Mouse (Mus musculus): ENCODE results near the gene Zfp30. TPM values are rescaled to one million over a fixed set of nuclear protein-coding genes. Genes with fewer than 3 reads are reported as not detected.
A peak's percentile ranks its signal among the peaks of the same experiment; 100 is the strongest.

Zfp30 gene
- 11.6 and 11.8 TPM in 2 replicates for polyA plus RNA-seq (2015; fragmentation: Nextera tagmentation; extraction: Ambion mirVana)

GRCm38 (mm10) chr7:29783871-29784551 is at the start of gene Zfp30:
TSS of gene Zfp30 (plus strand) at chr7:29783998.
- ATAC-seq, result peak; percentile 99
- Histone ChIP-seq H3K4me3 (ENCODE audit: low read length) (peak within 1 kb of the TSS; percentile 87), H3K27ac (ENCODE audit: low read depth, low read length) (peak within 1 kb of the TSS; percentile 91), H3K9me3 (ENCODE audit: control insufficient read depth, low read length) (no peaks in the 10 kb centered on the region), H3K4me1 (ENCODE audit: control insufficient read depth, insufficient read depth, low read depth, low read length) (peaks cover 21% of the 10 kb centered on the region), H3K36me3 (ENCODE audit: control insufficient read depth, insufficient read depth, low read length) (peaks cover 6% of the 10 kb centered on the region), H3K4me2 (ENCODE audit: low read length) (peak within 1 kb of the TSS; percentile 61), H3K27me3 (replicated peaks; ENCODE audit: control insufficient read depth, insufficient read depth, low read length) (no peaks in the 10 kb centered on the region), H3K9ac (ENCODE audit: low read depth, low read length) (peak within 1 kb of the TSS; percentile 94)
- 0% methylated on average over 36 of the region's 45 CpGs for WGBS

GRCm38 (mm10) chr7:29742258-29742657 is 41.5 kb upstream of the Zfp30 start:
- H3K27me3 ChIP-seq (replicated peaks; ENCODE audit: control insufficient read depth, insufficient read depth, low read length), result no peaks in the 10 kb centered on the region
- no peak overlapping the region for H3K4me2 ChIP-seq (ENCODE audit: low read length)
- no peak overlapping the region for H3K27ac ChIP-seq (ENCODE audit: low read depth, low read length)
- no peak for ATAC-seq
- WGBS, result 85% methylated on average over 3 of the region's 3 CpGs
- H3K9me3 ChIP-seq (ENCODE audit: control insufficient read depth, low read length), result no peaks in the 10 kb centered on the region
- H3K36me3 ChIP-seq (ENCODE audit: control insufficient read depth, insufficient read depth, low read length), result no peaks in the 10 kb centered on the region
- H3K4me1 ChIP-seq (ENCODE audit: control insufficient read depth, insufficient read depth, low read depth, low read length), result no peaks in the 10 kb centered on the region
- no peak overlapping the region for H3K4me3 ChIP-seq (ENCODE audit: low read length)
- no peak overlapping the region for H3K9ac ChIP-seq (ENCODE audit: low read depth, low read length)

GRCm38 (mm10) chr7:29760476-29760875 is 23.3 kb upstream of the Zfp30 start:
- H3K9me3 ChIP-seq (ENCODE audit: control insufficient read depth, low read length), result 0 out of 2 replicates have a peak, but pooled peaks cover 5% of the 10 kb centered on the region
- ATAC-seq, result no peak
- H3K4me1 ChIP-seq (ENCODE audit: control insufficient read depth, insufficient read depth, low read depth, low read length), result no peaks in the 10 kb centered on the region
- no peak overlapping the region for H3K9ac ChIP-seq (ENCODE audit: low read depth, low read length)
- WGBS, result 84% methylated on average over 5 of the region's 5 CpGs
- H3K4me2 ChIP-seq (ENCODE audit: low read length), result no peak overlapping the region
- H3K27ac ChIP-seq (ENCODE audit: low read depth, low read length), result no peak overlapping the region
- H3K27me3 ChIP-seq (replicated peaks; ENCODE audit: control insufficient read depth, insufficient read depth, low read length), result no peaks in the 10 kb centered on the region
- no peak overlapping the region for H3K4me3 ChIP-seq (ENCODE audit: low read length)
- H3K36me3 ChIP-seq (ENCODE audit: control insufficient read depth, insufficient read depth, low read length), result no peaks in the 10 kb centered on the region

GRCm38 (mm10) chr7:29764702-29765101 is 19.1 kb upstream of the Zfp30 start:
- Histone ChIP-seq H3K4me2 (ENCODE audit: low read length) (no peak overlapping the region), H3K4me3 (ENCODE audit: low read length) (no peak overlapping the region), H3K36me3 (ENCODE audit: control insufficient read depth, insufficient read depth, low read length) (no peaks in the 10 kb centered on the region), H3K27ac (ENCODE audit: low read depth, low read length) (no peak overlapping the region), H3K27me3 (replicated peaks; ENCODE audit: control insufficient read depth, insufficient read depth, low read length) (no peaks in the 10 kb centered on the region), H3K9ac (ENCODE audit: low read depth, low read length) (no peak overlapping the region), H3K4me1 (ENCODE audit: control insufficient read depth, insufficient read depth, low read depth, low read length) (peaks cover 13% of the 10 kb centered on the region), H3K9me3 (ENCODE audit: control insufficient read depth, low read length) (no peaks in the 10 kb centered on the region)
- ATAC-seq, result no peak
- WGBS, result 91% methylated on average over 7 of the region's 7 CpGs

GRCm38 (mm10) chr7:29767058-29767686 is 16.6 kb upstream of the Zfp30 start:
- Histone ChIP-seq H3K4me1 (ENCODE audit: control insufficient read depth, insufficient read depth, low read depth, low read length) (peaks cover 13% of the 10 kb centered on the region), H3K9me3 (ENCODE audit: control insufficient read depth, low read length) (no peaks in the 10 kb centered on the region), H3K9ac (ENCODE audit: low read depth, low read length) (peak overlapping the region; percentile 68), H3K4me3 (ENCODE audit: low read length) (peak overlapping the region; percentile 50), H3K36me3 (ENCODE audit: control insufficient read depth, insufficient read depth, low read length) (peaks cover 2% of the 10 kb centered on the region; the same call in 1 of the 2 replicates), H3K4me2 (ENCODE audit: low read length) (peak overlapping the region; percentile 64), H3K27me3 (replicated peaks; ENCODE audit: control insufficient read depth, insufficient read depth, low read length) (no peaks in the 10 kb centered on the region), H3K27ac (ENCODE audit: low read depth, low read length) (peak overlapping the region; percentile 82)
- WGBS, result 1% methylated on average over 15 of the region's 15 CpGs
- ATAC-seq, result peak; percentile 54

GRCm38 (mm10) chr7:29768090-29768900 is 15.5 kb upstream of the Zfp30 start, which contains the start of gene Zfp84:
TSS of gene Zfp84 (plus strand) at chr7:29768552.
- H3K4me1 ChIP-seq (ENCODE audit: control insufficient read depth, insufficient read depth, low read depth, low read length), result peaks cover 13% of the 10 kb centered on the region
- H3K9me3 ChIP-seq (ENCODE audit: control insufficient read depth, low read length), result no peaks in the 10 kb centered on the region
- peak within 1 kb of the TSS; percentile 61 for H3K9ac ChIP-seq (ENCODE audit: low read depth, low read length)
- under 1% methylated on average over 32 of the region's 32 CpGs for WGBS
- H3K27me3 ChIP-seq (replicated peaks; ENCODE audit: control insufficient read depth, insufficient read depth, low read length), result no peaks in the 10 kb centered on the region
- ATAC-seq, result peak; percentile 95
- H3K27ac ChIP-seq (ENCODE audit: low read depth, low read length), result peak within 1 kb of the TSS; percentile 82
- peaks cover 5% of the 10 kb centered on the region; the same call in 1 of the 2 replicates for H3K36me3 ChIP-seq (ENCODE audit: control insufficient read depth, insufficient read depth, low read length)
- peak within 1 kb of the TSS; percentile 58 for H3K4me3 ChIP-seq (ENCODE audit: low read length)
- H3K4me2 ChIP-seq (ENCODE audit: low read length), result peak within 1 kb of the TSS; percentile 66

GRCm38 (mm10) chr7:29768980-29769379 is 14.8 kb upstream of the Zfp30 start:
- H3K36me3 ChIP-seq (ENCODE audit: control insufficient read depth, insufficient read depth, low read length), result peaks cover 8% of the 10 kb centered on the region; the same call in 1 of the 2 replicates
- no peak for ATAC-seq
- 6% methylated on average over 10 of the region's 10 CpGs for whole genome bisulfite sequencing
- peaks cover 13% of the 10 kb centered on the region for H3K4me1 ChIP-seq (ENCODE audit: control insufficient read depth, insufficient read depth, low read depth, low read length)
- peak overlapping the region; percentile 58 for H3K4me3 ChIP-seq (ENCODE audit: low read length)
- no peaks in the 10 kb centered on the region for H3K27me3 ChIP-seq (replicated peaks; ENCODE audit: control insufficient read depth, insufficient read depth, low read length)
- no peak overlapping the region for H3K27ac ChIP-seq (ENCODE audit: low read depth, low read length)
- peak overlapping the region; percentile 66 for H3K4me2 ChIP-seq (ENCODE audit: low read length)
- H3K9me3 ChIP-seq (ENCODE audit: control insufficient read depth, low read length), result no peaks in the 10 kb centered on the region
- H3K9ac ChIP-seq (ENCODE audit: low read depth, low read length), result peak overlapping the region; percentile 61

GRCm38 (mm10) chr7:29773503-29773902 is 10.3 kb upstream of the Zfp30 start:
- H3K27me3 ChIP-seq (replicated peaks; ENCODE audit: control insufficient read depth, insufficient read depth, low read length), result no peaks in the 10 kb centered on the region
- no peak overlapping the region for H3K4me3 ChIP-seq (ENCODE audit: low read length)
- H3K27ac ChIP-seq (ENCODE audit: low read depth, low read length), result no peak overlapping the region
- no peaks in the 10 kb centered on the region for H3K9me3 ChIP-seq (ENCODE audit: control insufficient read depth, low read length)
- 90% methylated on average over 7 of the region's 7 CpGs for WGBS
- no peak for ATAC-seq
- no peak overlapping the region for H3K4me2 ChIP-seq (ENCODE audit: low read length)
- no peak overlapping the region for H3K9ac ChIP-seq (ENCODE audit: low read depth, low read length)
- peaks cover 8% of the 10 kb centered on the region for H3K4me1 ChIP-seq (ENCODE audit: control insufficient read depth, insufficient read depth, low read depth, low read length)
- peaks cover 38% of the 10 kb centered on the region for H3K36me3 ChIP-seq (ENCODE audit: control insufficient read depth, insufficient read depth, low read length)

GRCm38 (mm10) chr7:29774371-29774770 is 9.4 kb upstream of the Zfp30 start:
- H3K9ac ChIP-seq (ENCODE audit: low read depth, low read length), result no peak overlapping the region
- H3K36me3 ChIP-seq (ENCODE audit: control insufficient read depth, insufficient read depth, low read length), result peaks cover 43% of the 10 kb centered on the region
- H3K4me3 ChIP-seq (ENCODE audit: low read length), result no peak overlapping the region
- no peak overlapping the region for H3K4me2 ChIP-seq (ENCODE audit: low read length)
- H3K27ac ChIP-seq (ENCODE audit: low read depth, low read length), result no peak overlapping the region
- H3K4me1 ChIP-seq (ENCODE audit: control insufficient read depth, insufficient read depth, low read depth, low read length), result peaks cover 4% of the 10 kb centered on the region
- no peak for ATAC-seq
- no peaks in the 10 kb centered on the region for H3K27me3 ChIP-seq (replicated peaks; ENCODE audit: control insufficient read depth, insufficient read depth, low read length)
- WGBS, result 80% methylated on average over 3 of the region's 3 CpGs
- H3K9me3 ChIP-seq (ENCODE audit: control insufficient read depth, low read length), result no peaks in the 10 kb centered on the region

Measured in hindbrain, embryonic 16.5 days (tissue).